Mouse (Mus musculus) ES-Bruce4 (cell line): ENCODE results near the gene Slc5a3.

Experiments used
- CTCF ChIP-seq: IDR thresholded peaks from one replicate; pipeline ENCODE4 v1.8.1; 2011; ENCODE audit warnings: low read depth, low read length
- POLR2A ChIP-seq: IDR thresholded peaks from one replicate; pipeline ENCODE4 v1.8.1; 2011; ENCODE audit warnings: low read length; ENCODE audit not compliant: insufficient read depth

- no peak for TF ChIP-seq CTCF
- TF ChIP-seq POLR2A: no peak
Measured at GRCm38 (mm10) chr16:92062832-92063231, 4.7 kb downstream of the Slc5a3 start.
